Mouse (Mus musculus) CD4-positive, CD25-positive, alpha-beta regulatory T cell, adult 2 months (primary cell): ENCODE results near the gene Atp8b2.

Experiments used
- DNase-seq: peaks from one replicate; pipeline ENCODE4 v3.0.0-alpha.2; 2012; ENCODE audit warnings: low read depth, low spot score

The Atp8b2 gene

GRCm38 (mm10) chr3:89960469-89960868 lies 2.8 kb downstream of the Atp8b2 start:
- DNase-seq, result peak; percentile 94

- DNase-seq, result peak; percentile 27
These were observed 3.9 kb downstream of the Atp8b2 start for GRCm38 (mm10) chr3:89959435-89959834.

GRCm38 (mm10) chr3:89957880-89958279 lies 5.4 kb downstream of the Atp8b2 start:
- DNase-seq, result no peak

GRCm38 (mm10) chr3:89956177-89956971 lies 6.9 kb downstream of the Atp8b2 start:
- DNase-seq, result no peak

- peak; percentile 90 for DNase-seq
These were observed 9.9 kb downstream of the Atp8b2 start for GRCm38 (mm10) chr3:89953420-89953819.

GRCm38 (mm10) chr3:89948655-89949054 lies 14.7 kb downstream of the Atp8b2 start:
- no peak for DNase-seq

- no peak for DNase-seq
These were observed 15.3 kb downstream of the Atp8b2 start for GRCm38 (mm10) chr3:89948021-89948420.

GRCm38 (mm10) chr3:89945026-89945425 lies 18.3 kb downstream of the Atp8b2 start:
- no peak for DNase-seq

GRCm38 (mm10) chr3:89942894-89943293 lies 20.4 kb downstream of the Atp8b2 start:
- DNase-seq, result no peak

- DNase-seq, result no peak
These were observed 26.8 kb downstream of the Atp8b2 start for GRCm38 (mm10) chr3:89936495-89936894.

GRCm38 (mm10) chr3:89932925-89933324 lies 30.4 kb downstream of the Atp8b2 start:
- DNase-seq, result no peak

GRCm38 (mm10) chr3:89928956-89929355 lies 34.4 kb downstream of the Atp8b2 start:
- no peak for DNase-seq

- DNase-seq, result peak; percentile 31
These were observed 36.9 kb downstream of the Atp8b2 start for GRCm38 (mm10) chr3:89926440-89926839.

- DNase-seq, result no peak
These were observed 42.6 kb downstream of the Atp8b2 start for GRCm38 (mm10) chr3:89920711-89921110.

GRCm38 (mm10) chr3:89917408-89917807 lies 45.9 kb downstream of the Atp8b2 start:
- no peak for DNase-seq

- no peak for DNase-seq
These were observed 46.7 kb downstream of the Atp8b2 start for GRCm38 (mm10) chr3:89916622-89917021.

- no peak for DNase-seq
These were observed 48.6 kb downstream of the Atp8b2 start for GRCm38 (mm10) chr3:89914700-89915099.

GRCm38 (mm10) chr3:89912543-89913391 lies 50.5 kb downstream of the Atp8b2 start, which contains the start of gene Il6ra:
Il6ra (minus strand) TSS chr3:89913196.
- DNase-seq, result peak; percentile 87

GRCm38 (mm10) chr3:89912108-89912542 lies 51.2 kb downstream of the Atp8b2 start:
- DNase-seq, result no peak

- peak; percentile 58 for DNase-seq
These were observed 52.1 kb downstream of the Atp8b2 start for GRCm38 (mm10) chr3:89911207-89911606.

GRCm38 (mm10) chr3:89909703-89910542 lies 53.4 kb downstream of the Atp8b2 start:
- no peak for DNase-seq

- DNase-seq, result peak; percentile 70
These were observed 54.5 kb downstream of the Atp8b2 start for GRCm38 (mm10) chr3:89908836-89909235.
